Mouse (Mus musculus) liver, adult 2 months (tissue): ENCODE results near the gene Eva1c.

Source experiments
- CTCF ChIP-seq: fragments of 200-500 bp; IDR thresholded peaks from 2 replicates; pipeline ENCODE4 v1.5.1; 2011; ENCODE audit warnings: low read depth, low read length, control low read depth
- POLR2A ChIP-seq: fragments of 200-500 bp; IDR thresholded peaks from 2 replicates; pipeline ENCODE4 v1.6.1; 2011; ENCODE audit warnings: low read length, control low read depth; ENCODE audit not compliant: insufficient read depth; ENCODE audit errors: extremely low read depth

DNA sequence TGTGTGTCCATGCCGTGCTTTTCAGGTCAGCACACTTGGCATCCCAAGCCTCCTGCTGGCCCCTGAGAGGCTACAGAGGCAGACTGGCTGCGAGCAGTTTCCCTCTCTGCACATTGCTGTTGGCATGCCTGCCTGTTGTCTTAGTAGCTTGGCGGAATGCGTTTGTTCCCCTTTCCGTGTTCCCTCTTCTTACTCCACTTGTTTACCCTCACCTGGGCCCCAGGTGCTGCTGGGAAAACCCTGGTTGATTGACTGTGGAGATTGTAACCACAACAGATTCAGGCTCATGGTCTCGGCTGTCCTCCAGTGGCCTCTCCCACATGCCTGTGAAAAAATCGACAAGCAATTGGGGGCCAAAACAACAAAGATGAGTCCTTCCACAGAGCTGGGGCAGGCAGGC lies 22.2 kb downstream of the Eva1c start:
- TF ChIP-seq CTCF (no peak), POLR2A (no peak)
